Mouse (Mus musculus) embryonic stem cell, embryonic (primary cell): Measurements from ENCODE around the gene Adgra1.

Experiments used
- CTCF ChIA-PET, 4 experiments: fragments of 300-600 bp in 2 of 4; fragments of 350-600 bp in 2 of 4; sonication (Branson Sonifier 250); formaldehyde crosslinking; loops; one replicate each; lab custom pipeline; 2022; ENCODE audit warnings: inconsistent platforms in 2 of 4; lab: Charles Lee
- POLR2A ChIA-PET, 4 experiments: fragments of 300-600 bp in 2 of 4; fragments of 350-600 bp in 2 of 4; sonication (Branson Sonifier 250); formaldehyde crosslinking; loops; one replicate each; lab custom pipeline; 2022; ENCODE audit warnings: antibody characterized with exemption in 4 of 4, inconsistent platforms in 1 of 4; lab: Charles Lee

The Adgra1 gene

DNA sequence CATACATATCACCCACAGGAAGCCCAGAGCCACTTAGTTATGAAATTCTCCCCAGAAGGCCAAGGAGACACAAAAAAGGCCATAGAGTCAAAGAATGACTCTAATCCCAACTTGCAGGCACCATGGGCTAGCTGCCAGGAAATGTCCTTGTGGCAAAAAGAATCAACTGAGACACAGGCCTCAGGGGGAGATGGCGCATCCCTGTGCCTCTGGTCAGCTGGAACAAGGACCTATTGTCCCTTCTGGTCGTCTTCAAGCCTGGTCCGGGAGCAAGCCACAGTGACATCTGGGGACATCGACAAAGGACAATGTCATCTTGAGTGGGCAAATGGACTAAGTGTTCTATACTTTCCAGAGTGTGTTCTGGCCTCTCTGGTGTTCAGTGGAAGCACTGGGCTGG lies 49.6 kb downstream of the Adgra1 start:
- CTCF ChIA-PET: no interaction called here

DNA sequence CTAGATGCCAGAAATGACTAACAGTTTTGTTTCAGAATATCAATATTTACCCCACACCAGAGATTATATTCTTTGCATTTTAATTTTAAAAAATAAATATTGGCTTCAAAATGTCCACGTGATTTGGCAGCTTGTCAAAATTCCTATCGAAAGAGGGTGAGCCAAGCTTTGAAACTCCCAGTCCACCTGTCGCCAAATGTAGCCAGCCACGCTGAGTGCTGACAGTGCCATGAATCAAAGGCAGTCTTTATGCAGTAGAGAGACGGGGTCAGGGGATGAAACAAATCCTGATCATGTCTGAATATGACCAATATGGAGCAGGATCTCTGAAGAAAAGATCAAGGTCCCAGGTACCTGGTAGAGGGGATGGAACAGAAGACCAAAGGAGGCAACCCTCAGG lies 57.8 kb downstream of the Adgra1 start:
- ChIA-PET POLR2A (no interaction called here), CTCF (interaction anchor here in 3 of 4 experiments (0.7 to 1.4 kb wide), 3 partner anchors 70 to 301 kb away, joined by 3 to 19 read pairs (median 4); no protein-coding TSS in a partner anchor)

More for the DNA sequence above, 49.6 kb downstream of the Adgra1 start:
- POLR2A ChIA-PET: no interaction called here

DNA sequence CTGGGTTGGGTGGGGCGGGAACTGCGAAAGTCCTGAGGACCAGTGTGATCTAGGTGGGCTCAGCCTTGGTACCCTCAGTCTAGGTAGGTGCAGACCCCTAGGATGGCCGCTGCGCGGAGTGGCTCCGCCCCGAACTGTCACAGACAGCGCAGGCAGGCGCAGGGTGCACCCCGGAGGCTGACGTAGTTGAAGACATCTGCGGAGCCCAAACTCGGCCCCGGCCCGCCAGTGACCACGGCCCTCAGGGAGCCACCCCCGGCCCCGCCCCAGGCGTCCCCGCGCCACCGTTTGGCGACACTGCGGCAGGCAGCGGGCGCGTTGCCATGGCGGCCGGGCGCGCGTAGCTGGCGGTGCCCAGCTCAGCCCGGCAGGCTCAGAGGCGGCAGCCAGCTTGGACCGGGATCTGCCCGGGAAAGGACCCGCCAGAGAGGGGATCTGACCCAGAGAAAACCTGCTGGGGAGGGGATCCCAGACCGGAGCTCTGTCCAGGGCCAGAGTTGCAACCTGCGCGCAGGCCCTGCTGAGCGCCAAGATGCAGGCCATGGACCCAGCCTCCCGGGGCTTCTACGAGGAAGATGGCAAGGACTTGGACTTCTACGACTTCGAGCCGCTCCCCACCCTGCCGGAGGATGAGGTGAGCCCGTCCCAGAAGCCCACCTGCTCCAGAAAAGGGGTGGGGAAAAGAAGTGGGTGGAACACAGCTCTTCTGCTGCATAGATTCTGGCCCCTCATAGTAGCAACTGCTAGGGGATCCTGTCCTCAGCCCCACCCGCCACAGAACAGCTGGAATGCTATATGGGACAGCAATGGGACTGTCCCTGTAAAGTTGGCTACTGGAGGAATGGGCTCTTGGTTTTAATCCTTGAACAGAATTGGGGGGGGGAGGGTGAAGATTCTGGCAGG lies 60.9 kb downstream of the Adgra1 start, which contains the start of gene Kndc1:
Kndc1 (plus strand) TSS at position 42 of the 903 bp plus-strand sequence.
- ChIA-PET POLR2A (interaction anchor here (0.6 to 1.6 kb wide), 13 partner anchors 9 to 1621 kb away, joined by 3 to 6 read pairs (median 4); partner anchors contain the start of gene Msx3 (in 1 of the 4)), CTCF (interaction anchor here (0.6 to 2.8 kb wide), 12 partner anchors 20 to 191 kb away, joined by 3 to 9 read pairs (median 4); partner anchors contain the start of gene Adam8 (in 1 of the 4))

DNA sequence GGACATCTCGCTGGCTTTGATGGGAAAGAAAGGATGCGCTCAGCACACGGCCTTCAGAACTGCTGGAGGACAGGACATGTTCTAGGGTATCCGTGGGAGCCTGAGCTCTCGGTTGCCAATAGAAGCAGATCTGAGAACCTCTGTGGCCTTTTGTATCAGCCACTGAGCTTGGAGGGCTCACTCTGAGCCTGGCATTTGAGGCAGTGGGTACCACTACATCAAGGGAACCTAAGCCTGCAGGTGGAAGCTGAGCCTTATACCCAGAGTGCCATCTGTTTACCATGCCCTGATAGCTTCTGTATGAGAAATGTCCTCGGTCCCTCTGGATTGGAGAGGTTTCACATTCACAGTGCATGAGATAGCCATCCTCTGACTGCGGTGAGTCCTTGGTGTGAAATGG lies 62.3 kb downstream of the Adgra1 start:
- POLR2A ChIA-PET: interaction anchor here in 1 of 4 experiments (0.7 to 1.0 kb wide), 2 partner anchors 9 to 319 kb away, joined by 3 read pairs; no protein-coding TSS in a partner anchor
- CTCF ChIA-PET: interaction anchor here in 2 of 4 experiments (0.5 to 2.8 kb wide), 3 partner anchors 35 to 165 kb away, joined by 3 to 9 read pairs (median 3); no protein-coding TSS in a partner anchor

DNA sequence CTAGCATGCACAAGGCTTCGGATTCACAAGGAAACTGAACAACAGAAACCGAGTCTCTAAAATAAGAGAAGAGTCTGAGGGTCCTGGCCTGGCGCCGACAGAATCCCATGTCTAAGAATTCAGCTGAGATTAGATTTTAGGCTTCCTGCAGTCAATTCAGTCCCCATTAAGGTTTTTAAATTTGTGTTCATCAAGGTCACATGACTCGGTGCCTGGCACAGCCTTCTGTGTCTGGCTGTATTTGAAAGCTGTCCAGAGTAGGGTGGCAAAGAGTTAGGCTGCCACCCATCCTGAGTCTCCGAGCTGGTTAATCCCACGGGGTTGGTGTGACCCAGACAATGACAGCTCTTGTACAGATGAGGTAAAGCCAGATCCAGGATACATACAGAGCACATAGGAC lies 62.8 kb downstream of the Adgra1 start:
- CTCF ChIA-PET: interaction anchor here in 2 of 4 experiments (0.5 to 0.6 kb wide), 2 partner anchors 77 to 166 kb away, joined by 3 read pairs; no protein-coding TSS in a partner anchor
- POLR2A ChIA-PET: interaction anchor here in 1 of 4 experiments (1.0 kb wide), 1 partner anchor 9 kb away, joined by 3 read pairs; no protein-coding TSS in a partner anchor

DNA sequence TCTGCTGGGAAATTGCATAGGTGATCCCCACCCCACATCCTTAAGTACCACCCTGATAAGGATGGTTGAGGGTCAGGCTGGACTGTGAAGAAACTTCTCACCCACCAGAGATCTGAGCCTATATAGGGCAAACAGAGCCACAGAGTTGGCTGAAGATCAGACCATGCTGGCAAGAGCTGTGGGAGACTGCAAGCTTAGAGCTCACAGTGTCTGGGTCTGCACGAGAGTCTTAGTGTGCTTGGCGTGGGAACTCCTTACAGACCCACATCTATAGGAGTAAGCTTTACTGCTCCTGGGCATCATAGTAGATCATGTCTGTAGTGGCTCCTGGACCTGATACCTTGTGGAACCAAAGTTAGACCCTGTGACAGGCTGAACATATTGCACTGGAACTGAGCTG lies 64.6 kb downstream of the Adgra1 start:
- ChIA-PET POLR2A (no interaction called here), CTCF (interaction anchor here in 1 of 4 experiments (1.0 kb wide), 1 partner anchor 195 kb away, joined by 4 read pairs; no protein-coding TSS in a partner anchor)

DNA sequence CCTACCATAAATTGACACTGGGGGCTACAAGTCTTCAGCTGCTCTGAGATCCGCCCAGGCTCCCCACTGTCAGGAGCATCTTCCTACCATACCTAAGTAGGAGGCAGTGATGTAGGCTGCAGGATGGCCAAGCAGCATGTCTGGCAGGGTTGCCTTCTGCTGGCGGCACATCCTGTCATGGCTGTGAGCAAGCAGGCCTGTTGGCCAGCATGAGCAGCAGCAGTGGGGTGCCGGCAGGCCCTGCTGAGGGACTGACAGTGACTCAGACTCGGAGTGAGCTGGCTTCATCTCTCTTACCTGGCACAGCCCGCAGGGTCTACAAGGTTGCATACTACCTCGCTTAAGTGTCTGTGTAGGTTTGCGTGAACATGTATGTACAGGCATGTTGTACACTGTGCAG lies 65.5 kb downstream of the Adgra1 start:
- ChIA-PET CTCF (no interaction called here), POLR2A (no interaction called here)

DNA sequence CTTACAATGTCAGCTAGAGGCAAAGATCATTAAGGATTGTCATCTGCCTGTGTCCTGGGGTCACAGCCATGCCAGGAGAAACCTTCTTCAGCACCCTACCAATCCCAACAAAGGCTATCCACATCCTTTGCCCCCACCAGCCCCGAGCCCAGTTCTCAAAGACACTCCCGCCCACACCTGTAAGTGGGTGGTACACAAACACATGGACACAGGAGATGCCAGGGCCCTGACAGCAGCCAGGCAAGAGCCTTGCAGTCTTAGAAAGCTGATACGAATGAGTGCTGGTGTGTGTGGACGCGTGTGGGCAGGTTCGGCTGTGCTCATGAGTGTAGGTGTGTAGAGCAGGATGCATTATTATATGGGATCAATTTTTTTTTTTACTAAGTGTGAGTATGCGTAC lies 66.5 kb downstream of the Adgra1 start:
- ChIA-PET CTCF (interaction anchor here in 1 of 4 experiments (0.7 kb wide), 1 partner anchor 76 kb away, joined by 3 read pairs; no protein-coding TSS in a partner anchor), POLR2A (no interaction called here)

DNA sequence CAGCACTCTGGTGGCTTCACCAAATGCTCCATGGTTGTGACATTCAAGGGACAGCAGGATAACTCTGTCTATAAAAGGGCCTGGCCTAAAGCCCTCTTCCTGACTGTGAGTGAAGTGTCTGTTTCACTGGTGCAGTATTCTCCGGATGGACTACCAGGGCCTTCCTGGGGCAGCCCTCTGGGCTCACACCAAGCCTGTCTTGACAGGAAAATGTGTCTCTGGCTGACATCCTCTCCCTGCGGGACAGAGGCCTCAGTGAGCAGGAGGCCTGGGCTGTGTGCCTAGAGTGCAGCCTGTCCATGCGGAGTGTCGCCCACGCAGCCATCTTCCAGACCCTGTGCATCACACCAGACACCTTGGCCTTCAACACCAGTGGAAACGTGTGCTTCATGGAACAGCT lies 66.9 kb downstream of the Adgra1 start:
- CTCF ChIA-PET: no interaction called here
- POLR2A ChIA-PET: interaction anchor here in 1 of 4 experiments (0.9 kb wide), 1 partner anchor 79 kb away, joined by 4 read pairs; no protein-coding TSS in a partner anchor

DNA sequence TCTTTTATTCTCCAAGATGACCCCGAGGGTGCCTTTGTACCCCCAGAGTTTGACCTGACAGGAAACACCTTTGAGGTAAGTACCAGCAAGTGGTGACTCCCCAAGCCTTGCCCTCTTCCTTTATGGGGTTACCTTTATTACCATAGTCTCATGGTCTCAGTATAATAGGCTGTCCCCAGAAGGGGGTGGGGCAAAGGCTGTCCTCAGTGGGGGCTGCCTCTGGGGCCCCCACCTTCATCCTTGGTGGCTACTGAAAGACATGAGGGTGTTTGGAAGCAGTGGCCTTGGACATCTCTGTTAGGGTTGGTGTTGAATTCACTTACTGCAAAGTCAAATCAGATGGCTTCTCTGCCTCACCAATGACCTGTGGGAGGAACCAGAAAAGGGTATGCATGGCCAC lies 68.0 kb downstream of the Adgra1 start:
- ChIA-PET POLR2A (interaction anchor here in 1 of 4 experiments (0.8 to 0.9 kb wide), 2 partner anchors 12 to 78 kb away, joined by 3 to 4 read pairs; no protein-coding TSS in a partner anchor), CTCF (interaction anchor here in 1 of 4 experiments (0.6 kb wide), 1 partner anchor 12 kb away, joined by 3 read pairs; no protein-coding TSS in a partner anchor)

DNA sequence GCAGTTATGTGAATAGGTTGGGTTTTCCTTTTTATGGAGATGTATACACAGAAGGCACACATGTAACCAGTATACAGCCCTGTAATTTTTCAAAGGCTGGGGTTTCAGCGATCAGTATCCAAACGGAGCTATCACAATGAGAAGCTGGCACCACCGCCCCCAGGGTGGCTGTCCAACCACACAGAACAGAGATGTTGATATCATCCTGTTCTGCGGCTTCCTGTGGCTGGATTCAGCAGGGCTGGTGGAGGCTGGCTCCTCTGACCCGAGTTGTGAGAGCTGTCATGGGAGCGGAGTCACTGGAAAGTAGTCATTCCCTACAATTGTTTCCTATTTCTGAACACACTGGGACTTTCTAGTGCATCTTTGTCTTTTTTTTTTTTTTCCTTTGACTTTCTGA lies 71.3 kb downstream of the Adgra1 start:
- CTCF ChIA-PET: interaction anchor here (0.6 to 2.1 kb wide), 9 partner anchors 43 to 531 kb away, joined by 3 to 9 read pairs (median 4); no protein-coding TSS in a partner anchor
- POLR2A ChIA-PET: interaction anchor here in 2 of 4 experiments (1.0 to 1.4 kb wide), 4 partner anchors 8 to 31 kb away, joined by 3 to 5 read pairs (median 4); no protein-coding TSS in a partner anchor

DNA sequence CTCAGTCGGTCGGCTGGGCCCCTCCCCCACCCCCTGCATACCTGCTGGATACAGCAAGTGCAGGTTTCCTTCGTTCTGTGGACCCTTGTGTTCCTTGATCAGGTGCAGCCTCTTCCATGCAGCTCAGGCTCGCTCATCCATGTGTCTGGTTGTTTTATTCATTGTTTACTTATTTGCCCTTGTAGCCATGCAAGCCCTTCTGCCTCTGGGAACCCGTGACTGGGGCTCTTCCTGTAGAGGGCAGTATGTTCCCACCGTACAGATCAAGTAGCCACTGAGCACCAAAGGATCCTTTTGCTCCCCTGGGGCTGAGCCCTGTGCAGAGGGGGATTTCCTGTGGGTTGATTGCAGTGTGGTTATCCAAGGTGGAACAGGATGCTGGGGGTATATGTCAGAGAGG lies 71.7 kb downstream of the Adgra1 start:
- ChIA-PET CTCF (interaction anchor here (0.6 to 2.1 kb wide), 7 partner anchors 43 to 161 kb away, joined by 3 to 9 read pairs (median 4); no protein-coding TSS in a partner anchor), POLR2A (interaction anchor here in 1 of 4 experiments (1.0 to 1.4 kb wide), 3 partner anchors 9 to 16 kb away, joined by 3 to 5 read pairs (median 4); no protein-coding TSS in a partner anchor)

DNA sequence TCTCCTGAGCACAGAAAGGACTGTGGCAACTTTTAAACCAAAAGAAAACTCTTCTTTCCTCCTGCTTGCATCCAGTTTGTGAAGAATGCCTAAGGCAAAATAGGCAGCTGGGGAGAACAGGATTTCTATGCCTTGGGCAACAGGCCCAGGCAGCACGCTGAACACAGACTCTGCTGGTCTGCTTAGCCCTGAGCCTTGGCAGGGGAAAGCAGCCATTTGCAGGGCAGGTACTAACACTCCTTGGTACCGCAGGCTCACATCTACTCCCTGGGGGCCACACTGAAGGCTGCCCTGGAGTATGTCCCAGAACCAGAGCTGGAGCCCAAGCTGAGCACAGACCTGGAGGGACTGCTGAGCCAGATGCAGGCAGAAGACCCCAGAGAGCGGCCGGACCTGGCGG lies 74.2 kb downstream of the Adgra1 start:
- POLR2A ChIA-PET: interaction anchor here in 2 of 4 experiments (0.5 to 1.5 kb wide), 3 partner anchors 30 to 158 kb away, joined by 3 to 5 read pairs (median 4); no protein-coding TSS in a partner anchor
- CTCF ChIA-PET: interaction anchor here in 3 of 4 experiments (0.6 to 1.4 kb wide), 6 partner anchors 20 to 87 kb away, joined by 3 to 7 read pairs (median 4); no protein-coding TSS in a partner anchor

DNA sequence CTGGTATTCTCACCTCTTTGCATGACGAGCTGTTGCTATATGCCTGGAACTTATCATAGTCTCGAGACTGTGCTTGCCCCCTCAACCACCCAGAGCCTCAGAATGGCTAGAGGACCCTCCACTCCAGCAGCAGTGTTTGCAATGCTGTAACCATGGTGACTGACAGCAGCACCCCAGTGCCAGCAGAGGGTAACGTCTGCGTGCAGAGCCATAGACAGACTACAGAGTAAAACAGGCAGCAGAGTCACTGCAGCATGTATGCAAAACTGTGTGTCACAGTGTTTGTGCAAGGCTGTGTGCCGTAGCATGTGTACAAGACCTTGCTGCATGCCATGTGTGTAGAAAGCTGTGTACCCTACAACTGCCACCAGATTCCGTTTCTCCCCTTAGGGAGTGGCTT lies 75.5 kb downstream of the Adgra1 start:
- ChIA-PET POLR2A (no interaction called here), CTCF (no interaction called here)

DNA sequence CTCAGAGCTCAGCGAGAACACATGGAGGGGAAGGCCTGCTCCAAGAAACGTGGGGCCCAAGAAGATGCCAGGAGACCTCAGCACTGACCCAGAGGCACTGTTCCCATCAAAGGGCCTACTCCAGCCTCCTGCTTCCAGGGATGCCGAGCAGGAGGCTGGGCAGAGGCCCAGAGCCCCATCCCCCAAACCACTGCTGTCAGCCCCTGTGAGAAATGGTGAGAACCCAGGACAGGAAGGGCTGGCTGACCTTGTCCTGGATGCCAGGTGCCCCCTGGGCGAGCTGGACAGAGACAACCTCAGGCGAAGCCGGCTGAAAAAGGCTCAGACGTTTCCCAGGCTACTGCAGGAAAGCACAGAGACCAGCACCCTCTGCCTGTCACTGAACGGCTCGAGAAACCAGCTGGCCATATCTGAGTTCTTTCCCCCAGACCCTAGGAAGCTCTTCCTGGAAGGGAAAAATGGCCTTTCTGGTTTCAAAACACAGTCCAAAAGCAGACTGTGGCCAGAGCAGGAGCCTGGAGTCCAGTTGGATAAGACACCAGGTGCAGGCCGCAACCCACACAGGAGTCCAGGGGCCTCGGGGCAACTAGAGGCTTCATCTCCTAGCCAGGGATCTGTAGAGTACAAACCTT lies 76.3 kb downstream of the Adgra1 start:
- CTCF ChIA-PET: interaction anchor here in 2 of 4 experiments (0.7 to 1.1 kb wide), 2 partner anchors 84 to 935 kb away, joined by 3 read pairs; no protein-coding TSS in a partner anchor
- POLR2A ChIA-PET: interaction anchor here in 2 of 4 experiments (0.6 to 1.7 kb wide), 4 partner anchors 41 to 206 kb away, joined by 3 to 4 read pairs (median 4); partner anchors contain the start of gene Echs1 (in 1 of the 2)

DNA sequence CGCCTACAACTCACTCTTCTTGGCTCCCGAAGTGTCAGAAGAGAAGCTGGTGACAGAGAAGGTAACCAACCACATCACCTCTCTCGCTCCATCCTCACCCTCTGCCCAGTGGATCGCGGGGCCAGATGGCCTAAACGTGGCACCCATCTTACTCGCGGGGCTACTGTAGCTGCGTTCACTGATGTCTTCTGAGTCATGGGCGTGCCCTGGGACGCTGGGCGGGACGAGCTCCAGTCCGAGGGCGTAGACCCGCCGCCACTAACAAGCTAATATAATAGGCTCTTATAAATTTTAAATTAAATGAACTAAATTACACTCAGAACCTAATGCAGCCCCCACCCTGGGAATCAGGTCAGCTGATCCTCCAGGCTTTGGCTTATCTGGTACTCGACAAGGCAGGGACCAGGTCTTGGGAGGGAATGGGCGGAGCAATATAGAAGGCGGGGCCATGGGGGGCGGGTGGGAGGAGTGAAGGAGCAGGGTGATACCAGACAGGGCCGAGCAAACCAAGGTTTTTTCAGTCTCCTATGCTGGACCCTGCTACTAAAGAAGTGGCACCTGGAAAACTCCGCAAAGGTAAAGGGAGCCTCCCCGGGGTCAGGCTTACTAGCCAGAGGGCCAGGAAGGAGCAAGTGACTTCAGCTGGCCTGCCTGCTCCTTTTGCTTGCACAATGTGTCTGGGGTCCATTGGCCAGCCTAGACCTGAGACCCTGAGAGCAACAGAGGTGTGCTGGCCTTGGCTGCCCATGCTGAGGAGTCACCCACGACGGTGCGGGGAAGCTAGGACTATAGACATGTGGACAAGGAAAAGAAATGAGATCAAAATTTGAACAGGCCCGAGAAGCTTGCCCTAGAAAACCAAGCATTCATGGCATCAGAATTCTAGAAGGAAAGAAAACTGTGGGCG lies 80.4 kb downstream of the Adgra1 start:
- CTCF ChIA-PET: interaction anchor here in 2 of 4 experiments (0.5 to 1.6 kb wide), 7 partner anchors 13 to 81 kb away, joined by 3 to 9 read pairs (median 5); no protein-coding TSS in a partner anchor
- POLR2A ChIA-PET: interaction anchor here in 3 of 4 experiments (0.7 to 4.2 kb wide), 20 partner anchors 9 to 223 kb away, joined by 3 to 26 read pairs (median 4); partner anchors contain the start of genes Echs1 (in 1 of the 3), Kndc1 (in 1 of the 3), Mtg1 (in 1 of the 3) and Paox (in 1 of the 3)
